Mouse (Mus musculus): ENCODE results near the gene Ccnc.

Gene Ccnc

GRCm38 (mm10) chr4:21801620-21802019 is 74.1 kb downstream of the Ccnc start:
- DNase-seq (ENCODE audit: low spot score in 2 of 2) = no peak

GRCm38 (mm10) chr4:21807204-21807603 is 79.7 kb downstream of the Ccnc start:
- no peak for DNase-seq (ENCODE audit: low spot score in 2 of 2)
